ENCODE assay signal across 28 mouse cellular contexts in the genomic region with DNA sequence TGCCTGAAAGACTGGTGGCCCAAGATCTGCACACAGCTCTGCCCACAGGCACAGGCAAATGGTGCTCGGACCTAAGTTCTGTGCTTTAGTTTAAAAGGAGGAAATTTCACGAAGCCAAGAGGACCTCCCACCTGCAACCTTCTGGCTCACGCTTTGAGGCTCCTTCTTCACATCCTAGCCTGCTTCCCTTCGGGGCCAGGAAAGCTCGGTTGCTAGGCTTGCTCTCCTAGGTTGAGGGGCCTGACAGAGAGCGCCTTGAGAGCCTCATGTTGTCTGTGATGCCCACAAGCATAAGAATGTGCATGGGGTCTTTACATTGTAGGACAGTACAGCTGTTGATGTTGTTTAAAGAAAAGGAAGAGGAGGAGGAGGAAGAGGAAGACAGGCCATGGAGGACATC.
"Had no signal": no experiment of that assay in that cellular context is flagged by ENCODE, and none has a peak within 500 bp of the region (broad histone marks: within the 10 kb centered on the region; RNA-seq: fewer than 3 reads in every experiment).

No protein-coding gene starts in this region.

- DNase-seq: left cerebral cortex, postnatal 4 days; liver; liver, embryonic 13.5 days; liver, postnatal 0 days; lung, adult 18-20 months; lung, adult 2 months; lung, embryonic 14.5 days; lung, postnatal 10 days; lung, postnatal 14 days; lung, postnatal 36 days; lung, postnatal 4 days; midbrain, embryonic 14.5 days had no signal

- H3K4me1 ChIP-seq: limb, embryonic 15.5 days; liver, embryonic 12.5 days; liver, embryonic 13.5 days; liver, embryonic 15.5 days; lung, embryonic 15.5 days; megakaryocyte, embryonic 14.5 days; neural tube, embryonic 12.5 days had no signal

- H3K27me3 ChIP-seq: limb, embryonic 15.5 days; liver, embryonic 12.5 days; liver, embryonic 13.5 days; liver, embryonic 15.5 days; lung, embryonic 15.5 days; megakaryocyte, embryonic 14.5 days; midbrain, embryonic 12.5 days; midbrain, embryonic 15.5 days; neural tube, embryonic 12.5 days had no signal

- H3K4me3 ChIP-seq: left cerebral cortex, adult 2 months; limb, embryonic 15.5 days; liver, embryonic 12.5 days; liver, embryonic 13.5 days; liver, embryonic 15.5 days; lung, embryonic 15.5 days; megakaryocyte, embryonic 14.5 days; midbrain, embryonic 10.5 days; midbrain, embryonic 12.5 days; midbrain, embryonic 15.5 days; myocyte; neural tube, embryonic 12.5 days had no signal

- ATAC-seq: liver, embryonic 12.5 days; liver, postnatal 0 days; lung, postnatal 0 days; midbrain, embryonic 15.5 days; midbrain, embryonic 16.5 days had no signal

- H3K4me2 ChIP-seq: limb, embryonic 15.5 days; liver, embryonic 11.5 days; liver, embryonic 12.5 days; liver, embryonic 13.5 days; liver, embryonic 15.5 days; lung, embryonic 14.5 days; lung, embryonic 15.5 days; midbrain, embryonic 12.5 days; midbrain, embryonic 15.5 days; neural tube, embryonic 12.5 days had no signal

- H3K27ac ChIP-seq: left cerebral cortex, adult 2 months; limb, embryonic 15.5 days; liver, embryonic 12.5 days; liver, embryonic 13.5 days; liver, embryonic 14.5 days; liver, embryonic 15.5 days; lung, embryonic 15.5 days; macrophage; midbrain, embryonic 10.5 days; midbrain, embryonic 12.5 days; midbrain, embryonic 15.5 days; neural tube, embryonic 12.5 days had no signal

- H3K9ac ChIP-seq: limb, embryonic 15.5 days; liver, embryonic 12.5 days; liver, embryonic 13.5 days; liver, embryonic 14.5 days; liver, embryonic 15.5 days; liver, postnatal 0 days; lung, embryonic 14.5 days; lung, embryonic 15.5 days; midbrain, embryonic 12.5 days; midbrain, embryonic 15.5 days; neural tube, embryonic 12.5 days had no signal

- H3K36me3 ChIP-seq: limb, embryonic 15.5 days; liver, embryonic 12.5 days; liver, embryonic 13.5 days; liver, embryonic 15.5 days; lung, embryonic 15.5 days; midbrain, embryonic 10.5 days; midbrain, embryonic 12.5 days; midbrain, embryonic 15.5 days; neural tube, embryonic 12.5 days had no signal

- H3K9me3 ChIP-seq: limb, embryonic 15.5 days; liver, embryonic 12.5 days; liver, embryonic 13.5 days; liver, embryonic 15.5 days; lung, embryonic 15.5 days; megakaryocyte, embryonic 14.5 days; midbrain, embryonic 10.5 days; midbrain, embryonic 12.5 days; midbrain, embryonic 15.5 days; neural tube, embryonic 12.5 days had no signal
